Mouse (Mus musculus) frontal cortex, adult 2 months (tissue): ENCODE measurements around the gene Fam78b. TPM values are rescaled to one million over a fixed set of nuclear protein-coding genes. Genes with fewer than 3 reads are reported as not detected.
A peak's percentile ranks its signal among the peaks of the same experiment; 100 is the strongest.

Source experiments
- DNase-seq, 2 experiments: peaks; one replicate each; pipeline ENCODE4 v3.0.0; 2022; ENCODE audit warnings: low spot score in 1 of 2; ENCODE audit errors: extremely low spot score in 1 of 2
- polyA plus RNA-seq: library from polyadenylated mRNA; depleted of rRNA; stranded (reverse); fragments of >200 nt; gene quantifications from 2 replicates; pipeline ENCODE4 v1.2.3, GENCODE M21; 2012

The Fam78b gene
- polyA plus RNA-seq, 1 experiment: 21.2 TPM

GRCm38 (mm10) chr1:167085461-167085860, 84.2 kb downstream of the Fam78b start:
- no peak for DNase-seq

- DNase-seq: no peak
Measured at GRCm38 (mm10) chr1:167090466-167090865, 89.2 kb downstream of the Fam78b start.

- no peak for DNase-seq
Measured at GRCm38 (mm10) chr1:167093551-167093950, 92.3 kb downstream of the Fam78b start.

- no peak for DNase-seq
Measured at GRCm38 (mm10) chr1:167094589-167095148, 93.5 kb downstream of the Fam78b start.

GRCm38 (mm10) chr1:167098741-167099140, 97.5 kb downstream of the Fam78b start:
- DNase-seq: no peak

- DNase-seq: no peak
Measured at GRCm38 (mm10) chr1:167102046-167102445, 100.8 kb downstream of the Fam78b start.

GRCm38 (mm10) chr1:167102566-167102965, 101.3 kb downstream of the Fam78b start:
- DNase-seq: no peak

GRCm38 (mm10) chr1:167104956-167105626, 103.9 kb downstream of the Fam78b start:
- no peak for DNase-seq

- no peak for DNase-seq
Measured at GRCm38 (mm10) chr1:167105916-167106315, 104.7 kb downstream of the Fam78b start.

- no peak for DNase-seq
Measured at GRCm38 (mm10) chr1:167108973-167109509, 107.8 kb downstream of the Fam78b start.

- DNase-seq: no peak
Measured at GRCm38 (mm10) chr1:167114363-167115050, 113.3 kb downstream of the Fam78b start.

GRCm38 (mm10) chr1:167115121-167115520, 113.9 kb downstream of the Fam78b start:
- no peak for DNase-seq

GRCm38 (mm10) chr1:167116733-167117132, 115.5 kb downstream of the Fam78b start:
- peak in 1 of 2 experiments; percentile 15 for DNase-seq

GRCm38 (mm10) chr1:167118971-167119370, 117.8 kb downstream of the Fam78b start:
- peak in 1 of 2 experiments; percentile 58 for DNase-seq

- peak; percentile 23 to 48 for DNase-seq
Measured at GRCm38 (mm10) chr1:167119439-167119838, 118.2 kb downstream of the Fam78b start.

- no peak for DNase-seq
Measured at GRCm38 (mm10) chr1:167122436-167122835, 121.2 kb downstream of the Fam78b start.

- DNase-seq: no peak
Measured at GRCm38 (mm10) chr1:167123551-167123950, 122.3 kb downstream of the Fam78b start.

- no peak for DNase-seq
Measured at GRCm38 (mm10) chr1:167125870-167126269, 124.7 kb downstream of the Fam78b start.

GRCm38 (mm10) chr1:167126292-167126691, 125.1 kb downstream of the Fam78b start:
- DNase-seq: no peak

- DNase-seq: peak in 1 of 2 experiments; percentile 22
Measured at GRCm38 (mm10) chr1:167135748-167136147, 134.5 kb downstream of the Fam78b start.
